Mouse (Mus musculus): Measurements from ENCODE around the gene Spcs3. TPM values are rescaled to one million over a fixed set of nuclear protein-coding genes. Genes with fewer than 3 reads are reported as not detected.

The Spcs3 gene
- total RNA-seq, 2 experiments from 2014 or later = 22.8 to 28.2 TPM

DNA sequence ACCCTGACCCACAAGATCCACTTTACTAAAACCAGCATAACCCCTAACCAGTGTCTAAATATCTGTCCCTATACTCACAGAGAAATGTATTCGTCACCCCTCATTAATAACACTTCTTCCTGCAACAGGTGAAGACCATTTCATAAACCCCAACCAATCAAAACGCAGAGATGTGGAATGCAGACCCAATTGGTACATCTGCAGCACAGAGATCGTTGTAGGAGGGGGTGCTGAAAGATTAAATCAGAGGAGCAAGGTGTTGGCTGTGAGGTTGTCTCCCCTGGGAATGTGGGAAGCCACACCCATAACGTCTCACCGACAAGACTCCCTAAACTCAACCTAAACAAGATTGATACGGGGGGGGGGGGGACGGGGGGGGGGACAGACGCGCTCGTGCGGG is 21.0 kb downstream of the Spcs3 start:
- DNase-seq = no peak

- no peak for DNase-seq
Measured at GRCm38 (mm10) chr8:54508096-54508456, 21.7 kb downstream of the Spcs3 start.

DNA sequence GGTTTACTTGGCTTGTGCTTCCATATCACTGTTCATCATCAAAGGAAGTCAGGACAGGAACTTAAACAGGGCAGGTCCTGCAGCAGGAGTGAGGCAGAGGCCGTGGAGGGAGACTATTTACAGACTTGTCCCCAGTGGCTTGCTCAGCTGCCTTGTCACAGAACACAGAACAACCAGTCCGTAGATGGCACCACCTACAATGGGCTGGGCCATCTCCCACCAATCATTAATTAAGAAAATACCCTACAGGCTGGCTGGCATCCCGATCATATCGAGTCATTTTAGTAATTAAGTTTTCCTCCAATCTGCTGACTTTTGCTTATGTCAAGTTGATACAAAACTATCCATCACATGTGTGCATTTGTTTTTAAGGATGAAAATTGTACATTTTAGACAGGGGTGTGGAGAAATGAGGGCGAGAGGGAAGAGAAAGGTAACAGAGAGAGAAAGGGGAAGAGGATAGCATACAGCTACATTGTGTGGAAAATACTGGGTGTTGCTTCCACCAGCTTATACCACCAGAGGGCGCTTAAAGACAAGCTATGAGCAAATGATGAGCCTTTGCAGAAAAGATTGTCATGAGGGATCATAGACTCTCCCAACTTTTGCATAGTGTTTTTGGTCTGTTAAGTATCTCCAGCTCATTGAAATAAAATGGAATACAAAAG is 22.2 kb downstream of the Spcs3 start:
- peak; percentile 68 for DNase-seq

- DNase-seq = no peak
Measured at GRCm38 (mm10) chr8:54505060-54505459, 24.7 kb downstream of the Spcs3 start.

- no peak for DNase-seq
Measured at GRCm38 (mm10) chr8:54503104-54503503, 26.7 kb downstream of the Spcs3 start.

GRCm38 (mm10) chr8:54493915-54494314 is 35.9 kb downstream of the Spcs3 start:
- no peak for DNase-seq

- peak; percentile 38 for DNase-seq
Measured at GRCm38 (mm10) chr8:54493110-54493509, 36.7 kb downstream of the Spcs3 start.

DNA sequence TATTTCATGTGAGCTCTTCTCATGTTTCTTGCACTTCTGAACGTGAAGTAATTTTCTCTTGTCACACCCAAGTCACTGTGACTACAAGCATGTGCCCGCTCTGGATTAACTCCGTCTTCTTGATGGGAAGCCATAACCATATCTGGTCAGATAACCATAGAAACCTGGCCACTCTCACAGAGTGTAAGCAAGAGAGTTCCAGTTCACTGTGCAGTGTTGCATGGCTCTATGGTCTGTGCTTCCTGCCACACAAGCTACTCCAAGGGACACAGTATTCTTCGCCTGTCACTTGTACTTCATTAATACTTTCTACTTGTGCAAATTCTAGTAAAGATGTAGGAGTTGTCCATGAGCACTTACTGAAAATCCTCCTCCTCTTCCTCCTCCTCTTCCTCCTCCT is 37.9 kb downstream of the Spcs3 start:
- DNase-seq = no peak

DNA sequence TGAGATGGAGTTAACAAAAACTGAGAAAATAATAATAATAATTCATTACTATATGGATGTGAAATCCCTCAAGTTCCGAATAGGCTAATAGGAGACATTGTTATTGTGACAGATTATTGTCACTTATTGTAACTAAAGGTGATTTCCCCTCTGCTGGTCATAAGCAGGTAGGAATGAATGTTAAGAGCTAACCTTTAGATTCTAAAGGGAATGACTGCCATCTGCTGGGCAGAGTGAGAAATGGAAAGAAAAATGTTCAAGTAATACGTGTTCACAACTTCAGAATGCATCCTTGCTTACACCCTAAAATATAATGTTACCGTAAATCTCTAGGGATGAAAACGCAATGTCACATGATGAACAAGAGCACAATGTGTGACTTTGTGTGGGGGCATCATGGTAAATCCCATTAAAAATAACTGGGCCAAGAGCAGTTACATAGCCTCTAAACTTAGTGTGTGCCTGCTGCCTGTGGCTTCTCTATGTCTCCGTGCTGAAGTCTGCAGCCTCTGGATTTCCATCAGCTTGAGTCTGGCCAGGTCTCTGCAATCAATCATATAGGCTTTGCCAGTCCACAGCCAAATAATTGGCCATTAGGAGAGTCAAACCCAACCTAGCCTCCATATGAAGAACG is 38.6 kb downstream of the Spcs3 start:
- no peak for DNase-seq

DNA sequence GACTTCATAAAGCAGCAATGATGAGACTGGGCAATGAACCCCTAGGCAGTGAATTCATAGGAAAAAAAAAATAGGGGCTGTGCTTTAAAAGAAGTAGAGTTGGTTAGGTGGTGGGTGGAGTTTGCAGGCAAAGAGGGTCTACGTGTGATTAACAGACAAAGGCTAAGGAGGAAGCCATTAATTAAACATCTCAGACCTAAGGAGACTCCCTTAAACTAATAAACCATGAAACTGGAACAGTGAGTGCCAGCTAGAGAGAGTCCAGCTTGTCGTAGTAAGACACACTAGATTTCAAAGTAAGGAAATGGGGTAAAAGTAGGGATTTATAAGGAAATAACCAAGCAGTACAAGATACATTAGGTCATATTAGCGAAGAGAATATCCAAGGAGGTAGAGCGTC is 41.4 kb downstream of the Spcs3 start:
- no peak for DNase-seq

GRCm38 (mm10) chr8:54486555-54487273 is 43.1 kb downstream of the Spcs3 start:
- DNase-seq = no peak

Other genes starting within 250 kb of the Spcs3 start
- 100 to 1,000 TPM; 124 to 132 TPM for gene Asb5, start 418 bp downstream of the Spcs3 start, total RNA-seq (2021)
- gene Spata4, start 70.8 kb upstream of the Spcs3 start, total RNA-seq (2021) = not detected